Mouse (Mus musculus) heart, adult 2 months (tissue): ENCODE data around the gene Slc25a19. TPM values are rescaled to one million over a fixed set of nuclear protein-coding genes. Genes with fewer than 3 reads are reported as not detected.
A peak's percentile ranks its signal among the peaks of the same experiment; 100 is the strongest.

Experiments
- DNase-seq, 2 experiments: peaks; one replicate each; pipeline ENCODE4 v3.0.0; 2021
- H3K27ac ChIP-seq: fragments of 200-600 bp; 2 replicates; pipeline ENCODE4 v1.8.1; 2022
- H3K27me3 ChIP-seq: fragments of 200-500 bp; 2 replicates; pipeline ENCODE4 v1.6.1; 2012; ENCODE audit warnings: mild to moderate bottlenecking, low read length, inconsistent platforms, mixed read lengths; ENCODE audit not compliant: control insufficient read depth, insufficient read depth
- H3K36me3 ChIP-seq: fragments of 200-500 bp; 2 replicates; pipeline ENCODE4 v1.6.1; 2012; ENCODE audit warnings: low read length, inconsistent platforms; ENCODE audit not compliant: control insufficient read depth, insufficient read depth
- H3K4me1 ChIP-seq: fragments of 200-500 bp; 2 replicates; pipeline ENCODE4 v1.6.1; 2011; ENCODE audit warnings: low read length; ENCODE audit not compliant: control insufficient read depth, insufficient read depth
- H3K4me3 ChIP-seq: fragments of 200-600 bp; 2 replicates; pipeline ENCODE4 v1.8.1; 2022
- H3K79me2 ChIP-seq: fragments of 200-500 bp; replicated peaks from 2 replicates; pipeline ENCODE4 v1.6.1; 2012; ENCODE audit warnings: mild to moderate bottlenecking, inconsistent platforms, low read length, moderate library complexity, mixed read lengths; ENCODE audit not compliant: control insufficient read depth, insufficient read depth
- H3K9ac ChIP-seq: fragments of 200-500 bp; 2 replicates; pipeline ENCODE4 v1.6.1; 2012; ENCODE audit warnings: low read depth, mild to moderate bottlenecking, control low read depth, inconsistent platforms, low read length, mixed read lengths
- CTCF ChIP-seq: fragments of 200-600 bp; IDR thresholded peaks from 2 replicates; pipeline ENCODE4 v1.8.1; 2022; ENCODE audit warnings: antibody characterized with exemption, mild to moderate bottlenecking, moderate library complexity
- EP300 ChIP-seq: fragments of 200-500 bp; IDR thresholded peaks from 2 replicates; pipeline ENCODE4 v1.6.1; 2011; ENCODE audit warnings: low read depth, low read length, control low read depth; ENCODE audit not compliant: insufficient read depth
- POLR2A ChIP-seq: fragments of 200-500 bp; IDR thresholded peaks from 2 replicates; pipeline ENCODE4 v1.6.1; 2011; ENCODE audit warnings: mild to moderate bottlenecking, low read depth, low read length, control low read depth; ENCODE audit not compliant: insufficient read depth
- WGBS: fragments of 180-500 bp; shearing (Covaris S2); methylation state at CpG from one replicate; pipeline ENCODE4 v1.1.7; 2018; 5-methylcytosine and 5-hydroxymethylcytosine counted together
- intact Hi-C: fragments of 180-260 bp; cut with DNase I; formaldehyde crosslinking; loops from one replicate; pipeline ENCODE4 v1.15.1; 2025
- polyA plus RNA-seq: library from polyadenylated mRNA; depleted of rRNA; stranded (reverse); fragments of >200 nt; gene quantifications from 2 replicates; pipeline ENCODE4 v1.2.3, GENCODE M21; 2012
- total RNA-seq, 2 experiments: library from RNA; stranded (reverse); gene quantifications; 2 replicates each; pipeline ENCODE4 v1.2.3; 2021

Gene Slc25a19
- total and polyA plus RNA-seq, 3 experiments: 32.9 to 97.1 (median 40.7) TPM

DNA sequence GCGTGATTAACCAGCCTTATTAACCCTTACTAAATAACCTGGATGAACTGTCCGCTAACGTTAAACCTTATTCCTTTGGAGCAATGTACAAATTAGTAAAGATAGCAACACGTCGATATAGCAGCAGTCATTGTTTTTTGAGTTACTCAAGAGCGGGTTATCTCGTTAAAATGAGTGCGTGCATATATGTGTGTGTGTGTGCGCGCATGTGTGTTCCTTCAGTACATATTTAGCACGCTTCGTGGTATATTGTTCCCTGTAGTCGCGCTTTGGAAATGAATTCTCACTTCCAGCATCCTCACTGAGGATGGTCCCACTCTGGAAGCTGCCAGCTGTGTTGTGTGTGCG lies 25.0 kb downstream of the Slc25a19 start:
- no peak for DNase-seq
- H3K36me3 ChIP-seq: no peaks in the 10 kb centered on the region; the same call in 1 of the 2 replicates
- intact Hi-C loops: loop anchor here (2.0 to 5.0 kb wide), 2 partner anchors 38 to 191 kb away; partner anchors contain the start of gene Nup85
- H3K4me3 ChIP-seq: peak overlapping the region; percentile 69
- peaks cover 9% of the 10 kb centered on the region for H3K4me1 ChIP-seq
- peaks cover 3% of the 10 kb centered on the region for H3K79me2 ChIP-seq
- peak overlapping the region; percentile 93 for H3K9ac ChIP-seq
- H3K27ac ChIP-seq: peak overlapping the region; percentile 100
- no peak for TF ChIP-seq CTCF
- no peaks in the 10 kb centered on the region for H3K27me3 ChIP-seq
- 4% methylated on average over 15 of the region's 15 CpGs for WGBS

DNA sequence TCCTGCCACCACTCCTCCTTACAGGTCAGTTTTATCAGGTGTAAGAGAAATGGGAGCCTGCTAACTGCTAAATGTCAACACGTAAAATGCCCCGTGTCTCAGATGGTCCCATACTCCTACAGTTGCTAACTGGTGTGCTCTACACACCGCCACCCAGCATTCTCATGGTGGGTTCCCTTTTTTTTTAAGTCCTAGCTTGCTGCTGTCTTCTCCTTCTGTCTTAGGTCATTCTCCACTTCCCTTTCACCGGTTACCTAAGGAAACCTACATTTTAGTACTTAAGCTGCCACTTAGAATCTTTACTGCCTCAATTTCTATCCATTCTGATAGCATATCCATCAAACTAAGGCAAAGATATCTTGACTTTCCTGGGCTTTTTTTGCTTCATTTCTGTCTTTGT lies 26.9 kb downstream of the Slc25a19 start:
- Histone ChIP-seq H3K36me3 (no peaks in the 10 kb centered on the region; the same call in 1 of the 2 replicates), H3K27ac (no peak overlapping the region), H3K9ac (no peak overlapping the region), H3K4me3 (no peak overlapping the region), H3K27me3 (no peaks in the 10 kb centered on the region), H3K79me2 (peaks cover 5% of the 10 kb centered on the region), H3K4me1 (peaks cover 9% of the 10 kb centered on the region)
- intact Hi-C loops: loop anchor here (5.0 kb wide), 1 partner anchor 189 kb away; no protein-coding TSS in a partner anchor
- DNase-seq: no peak
- no peak for TF ChIP-seq EP300
- TF ChIP-seq POLR2A: no peak
- no peak for TF ChIP-seq CTCF
- WGBS: 71% methylated on average over 4 of the region's 4 CpGs

DNA sequence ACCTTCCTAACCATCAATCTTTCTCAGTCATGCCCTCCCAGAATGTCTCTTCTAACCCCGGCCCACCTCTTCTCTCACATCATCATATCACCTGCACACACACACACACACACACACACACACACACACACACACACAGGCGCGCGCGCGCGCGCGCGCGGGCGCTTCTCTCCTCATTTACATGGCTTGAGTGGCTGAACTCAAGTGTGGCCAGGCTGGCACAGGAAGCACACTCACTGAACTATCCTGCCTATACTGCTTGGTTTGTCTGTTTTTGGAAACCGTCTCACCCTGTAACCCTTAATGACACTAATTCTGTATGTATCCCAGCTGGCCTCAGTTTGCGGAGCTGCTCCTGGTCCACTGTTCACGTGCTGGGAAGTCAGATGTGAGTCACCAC lies 27.4 kb downstream of the Slc25a19 start:
- TF ChIP-seq CTCF: no peak
- no peak for TF ChIP-seq EP300
- no peak for TF ChIP-seq POLR2A

GRCm38 (mm10) chr11:115599722-115600121 lies 28.4 kb downstream of the Slc25a19 start:
- no peaks in the 10 kb centered on the region for H3K36me3 ChIP-seq
- H3K79me2 ChIP-seq: peaks cover 5% of the 10 kb centered on the region
- no peak for DNase-seq
- 55% methylated on average over 7 of the region's 7 CpGs for WGBS
- no peaks in the 10 kb centered on the region for H3K27me3 ChIP-seq
- no peak overlapping the region for H3K4me3 ChIP-seq
- no peak overlapping the region for H3K27ac ChIP-seq
- H3K9ac ChIP-seq: no peak overlapping the region
- H3K4me1 ChIP-seq: peaks cover 8% of the 10 kb centered on the region
- intact Hi-C loops: loop anchor here (5.0 kb wide), 1 partner anchor 187 kb away; no protein-coding TSS in a partner anchor
- TF ChIP-seq EP300 (0 out of 2 replicates have a peak, but pooled peaks have one; percentile 20), POLR2A (no peak), CTCF (no peak)

More for the DNA sequence above, 27.4 kb downstream of the Slc25a19 start:
- Histone ChIP-seq H3K79me2 (peaks cover 5% of the 10 kb centered on the region), H3K36me3 (no peaks in the 10 kb centered on the region; the same call in 1 of the 2 replicates), H3K4me3 (no peak overlapping the region), H3K9ac (no peak overlapping the region), H3K27me3 (no peaks in the 10 kb centered on the region), H3K4me1 (peaks cover 9% of the 10 kb centered on the region), H3K27ac (no peak overlapping the region)
- WGBS: 86% methylated on average over 15 of the region's 15 CpGs
- DNase-seq: no peak
- intact Hi-C loops: loop anchor here (5.0 kb wide), 1 partner anchor 188 kb away; no protein-coding TSS in a partner anchor

- H3K36me3 ChIP-seq: no peaks in the 10 kb centered on the region
- no peak for DNase-seq
- H3K4me1 ChIP-seq: peaks cover 8% of the 10 kb centered on the region
- H3K9ac ChIP-seq: no peak overlapping the region
- TF ChIP-seq POLR2A: no peak
- TF ChIP-seq CTCF: no peak
- TF ChIP-seq EP300: no peak
- WGBS: 92% methylated on average over 4 of the region's 4 CpGs
- no peak overlapping the region for H3K27ac ChIP-seq
- intact Hi-C loops: no loop called here
- peaks cover 2% of the 10 kb centered on the region; the same call in 1 of the 2 replicates for H3K79me2 ChIP-seq
- H3K4me3 ChIP-seq: no peak overlapping the region
- no peaks in the 10 kb centered on the region for H3K27me3 ChIP-seq
These were observed 29.8 kb downstream of the Slc25a19 start for GRCm38 (mm10) chr11:115598309-115598708.

- peaks cover 5% of the 10 kb centered on the region for H3K4me1 ChIP-seq
- H3K36me3 ChIP-seq: no peaks in the 10 kb centered on the region
- H3K79me2 ChIP-seq: 0 out of 2 replicates have a peak, but pooled peaks cover 2% of the 10 kb centered on the region
- no peak overlapping the region for H3K9ac ChIP-seq
- WGBS: 97% methylated on average over 3 of the region's 3 CpGs
- no peaks in the 10 kb centered on the region for H3K27me3 ChIP-seq
- no peak overlapping the region for H3K4me3 ChIP-seq
- DNase-seq: no peak
- intact Hi-C loops: no loop called here
- TF ChIP-seq POLR2A: no peak
- TF ChIP-seq CTCF: peak; percentile 41
- no peak overlapping the region for H3K27ac ChIP-seq
These were observed 32.9 kb downstream of the Slc25a19 start for GRCm38 (mm10) chr11:115595209-115595608.
